Mouse (Mus musculus) liver, postnatal 0 days (tissue): ENCODE data around the gene Smad3. TPM values are rescaled to one million over a fixed set of nuclear protein-coding genes. Genes with fewer than 3 reads are reported as not detected.

Source experiments
- ATAC-seq: fragments of 200-750 bp; cut with Nextera tagmentation; 2 replicates; pipeline ENCODE4 v1.8.0; 2017; ENCODE audit warnings: mild to moderate bottlenecking, moderate library complexity
- DNase-seq: peaks from one replicate; pipeline ENCODE4 v3.0.0-alpha.2; 2016
- H3K27ac ChIP-seq: fragments of 300-500 bp; sonication (generic); 2 replicates; pipeline ENCODE4 v1.5.1; 2014; ENCODE audit warnings: antibody characterized with exemption, moderate library complexity, mild to moderate bottlenecking, low read depth
- H3K27me3 ChIP-seq: fragments of 300-500 bp; sonication (generic); 2 replicates; pipeline ENCODE4 v1.6.1; 2014; ENCODE audit warnings: low read length, control low read depth, mixed read lengths; ENCODE audit not compliant: insufficient read depth
- H3K36me3 ChIP-seq: fragments of 300-500 bp; sonication (generic); replicated peaks from 2 replicates; pipeline ENCODE4 v1.6.1; 2014; ENCODE audit warnings: mild to moderate bottlenecking, control low read depth, low read length, moderate library complexity, mixed read lengths; ENCODE audit not compliant: insufficient read depth
- H3K4me1 ChIP-seq: fragments of 300-500 bp; sonication (generic); 2 replicates; pipeline ENCODE4 v1.6.1; 2014; ENCODE audit warnings: antibody characterized with exemption, mild to moderate bottlenecking, control low read depth; ENCODE audit not compliant: insufficient read depth
- H3K4me2 ChIP-seq: fragments of 300-500 bp; sonication (generic); 2 replicates; pipeline ENCODE4 v1.6.1; 2014; ENCODE audit warnings: low read depth, mild to moderate bottlenecking, low read length, moderate library complexity, mixed read lengths
- H3K4me3 ChIP-seq: fragments of 300-500 bp; sonication (generic); 2 replicates; pipeline ENCODE4 v1.5.1; 2014; ENCODE audit warnings: low read depth, low read length
- H3K9ac ChIP-seq: fragments of 300-500 bp; sonication (generic); replicated peaks from 2 replicates; pipeline ENCODE4 v1.6.1; 2014; ENCODE audit warnings: mild to moderate bottlenecking, moderate library complexity
- H3K9me3 ChIP-seq: fragments of 300-500 bp; sonication (generic); 2 replicates; pipeline ENCODE4 v1.6.1; 2016; ENCODE audit warnings: mild to moderate bottlenecking, control low read depth, low read length, mixed read lengths
- CTCF ChIP-seq: sonication (generic); IDR thresholded peaks from 2 replicates; pipeline ENCODE4 v1.5.1; 2016; ENCODE audit warnings: antibody characterized with exemption, low read depth
- EP300 ChIP-seq: IDR thresholded peaks from 2 replicates; pipeline ENCODE4 v1.6.1; 2016; ENCODE audit warnings: antibody characterized with exemption, low read depth, mild to moderate bottlenecking
- WGBS: fragments of 180-500 bp; shearing (Covaris S2); extraction: QIAGEN DNeasy Blood & Tissue Kit; methylation state at CpG from one replicate; pipeline ENCODE4 v1.1.7; 2014; ENCODE audit not compliant: insufficient replicate concordance; 5-methylcytosine and 5-hydroxymethylcytosine counted together
- polyA plus RNA-seq: library from polyadenylated mRNA; unstranded; fragments of >200 nt; fragmentation: Nextera tagmentation; extraction: Ambion mirVana; gene quantifications from 2 replicates; pipeline ENCODE4 v1.2.1, GENCODE M21; 2015

The Smad3 gene
- polyA plus RNA-seq, 1 experiment from 2014 or later = 2.1 TPM

DNA sequence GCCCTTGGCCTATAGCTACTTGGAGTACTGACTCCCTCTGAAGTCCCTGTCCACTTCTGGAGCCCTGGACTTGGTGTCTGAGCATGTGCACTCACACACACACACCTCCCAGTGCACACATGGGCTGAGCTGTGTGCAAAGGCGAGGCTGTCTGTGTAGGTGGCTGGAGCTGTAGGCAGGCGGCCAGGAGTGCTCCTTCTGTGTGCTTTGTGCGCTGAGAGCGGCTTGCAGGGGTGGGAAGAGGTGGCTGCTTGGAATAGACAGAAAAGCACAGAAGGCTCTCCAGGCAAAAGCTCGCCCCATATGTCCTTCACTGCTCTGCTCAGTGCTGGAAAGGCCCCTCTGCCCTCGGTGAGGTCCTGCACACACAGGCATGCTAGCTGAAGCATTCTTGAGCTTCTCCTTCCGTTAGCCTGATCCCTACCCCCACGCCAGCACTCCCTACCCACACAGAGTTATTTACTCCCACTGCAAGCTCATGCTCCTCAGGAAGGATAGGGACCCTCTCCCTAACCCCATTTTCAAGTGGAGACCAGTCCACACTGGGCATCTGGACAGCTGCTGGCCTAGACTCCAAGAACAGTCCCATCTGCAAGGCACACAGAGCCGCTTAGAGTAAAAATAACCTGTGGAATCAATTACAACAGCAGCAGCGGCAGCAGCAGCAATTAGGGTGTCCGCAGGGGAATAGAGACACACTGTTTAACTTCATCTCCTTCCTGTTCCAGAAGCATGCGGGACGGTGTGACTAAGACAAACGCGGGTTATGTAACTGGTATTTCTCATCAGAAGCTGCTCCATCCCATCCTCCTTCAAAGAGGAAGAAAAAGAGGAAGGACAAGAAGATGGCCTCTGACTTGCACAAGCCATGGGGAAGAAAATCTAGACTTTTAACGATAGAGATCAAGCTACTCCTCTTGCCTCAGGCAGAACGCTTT is 22.4 kb upstream of the Smad3 start:
- ATAC-seq = peak; percentile 56; the same call in 1 of the 2 replicates

DNA sequence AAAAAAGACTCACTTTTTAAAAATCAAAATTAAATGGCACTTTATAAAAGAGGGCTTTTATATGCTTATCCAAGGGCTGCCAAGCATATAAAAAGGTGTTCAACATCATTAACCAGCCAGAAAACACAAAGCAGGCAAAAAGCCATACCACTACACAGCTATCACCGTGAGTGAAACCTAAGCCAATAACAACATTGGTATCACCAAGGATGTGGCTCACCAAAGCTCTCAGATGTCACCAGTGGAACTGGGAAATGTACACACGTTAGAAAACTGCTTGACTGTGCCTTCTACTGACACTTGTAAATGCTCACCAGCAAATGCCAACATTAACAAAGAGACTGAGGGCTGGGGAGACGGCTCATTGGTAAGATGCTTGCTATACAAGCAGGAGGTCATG is 18.9 kb upstream of the Smad3 start:
- ATAC-seq = no peak
- peaks cover 39% of the 10 kb centered on the region for H3K4me1 ChIP-seq
- no peaks in the 10 kb centered on the region for H3K27me3 ChIP-seq
- no peak overlapping the region for H3K4me2 ChIP-seq
- H3K9ac ChIP-seq = no peak overlapping the region
- TF ChIP-seq CTCF = no peak
- TF ChIP-seq EP300 = no peak
- no peaks in the 10 kb centered on the region for H3K9me3 ChIP-seq
- 68% methylated on average over 3 of the region's 3 CpGs for WGBS
- no peaks in the 10 kb centered on the region for H3K36me3 ChIP-seq
- no peak for DNase-seq
- H3K4me3 ChIP-seq = no peak overlapping the region
- no peak overlapping the region for H3K27ac ChIP-seq

More for the DNA sequence above, 22.4 kb upstream of the Smad3 start:
- 0 out of 2 replicates have a peak overlapping the region, but pooled peaks have one; percentile 20 for H3K4me2 ChIP-seq
- H3K4me3 ChIP-seq = no peak overlapping the region
- WGBS = 31% methylated on average over 17 of the region's 17 CpGs
- no peaks in the 10 kb centered on the region for H3K36me3 ChIP-seq
- H3K27me3 ChIP-seq = no peaks in the 10 kb centered on the region
- peaks cover 43% of the 10 kb centered on the region for H3K4me1 ChIP-seq
- H3K9ac ChIP-seq = no peak overlapping the region; the same call in 1 of the 2 replicates
- no peak for DNase-seq
- H3K27ac ChIP-seq = peak overlapping the region; percentile 81
- H3K9me3 ChIP-seq = no peaks in the 10 kb centered on the region
- TF ChIP-seq CTCF (no peak), EP300 (peak; percentile 48; the same call in 1 of the 2 replicates)

DNA sequence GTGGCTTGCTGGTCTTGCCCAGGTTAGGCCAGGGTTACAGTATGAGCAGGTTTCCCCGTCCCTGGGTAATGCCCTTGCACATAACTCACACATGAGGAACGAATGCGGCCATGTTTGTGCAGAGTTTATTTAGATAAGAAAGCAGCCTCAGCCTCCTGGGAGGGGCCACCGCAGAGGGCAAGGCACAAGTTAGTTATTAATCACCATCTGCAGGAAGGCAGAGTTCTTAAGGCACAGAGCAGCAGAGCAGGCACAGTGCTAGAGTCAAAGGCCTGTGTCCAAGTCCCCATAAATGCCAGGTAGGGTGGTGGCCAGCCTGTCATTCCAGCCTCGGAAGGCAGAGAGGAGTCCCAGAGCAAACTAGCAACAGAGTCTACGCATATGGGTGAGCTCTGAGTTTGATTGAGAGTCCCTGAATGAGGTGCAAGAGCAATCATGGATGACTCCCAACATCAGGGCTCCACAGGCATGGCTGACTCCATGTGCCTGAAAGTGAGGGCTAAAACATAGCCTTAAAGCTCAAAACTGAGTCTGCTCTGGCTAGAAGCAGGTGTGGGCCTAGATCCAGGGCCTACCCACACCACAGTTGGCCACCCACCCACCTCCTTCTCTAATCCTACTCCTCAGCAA is 17.2 kb upstream of the Smad3 start:
- no peaks in the 10 kb centered on the region for H3K27me3 ChIP-seq
- DNase-seq (no peak), ATAC-seq (peak; percentile 76)
- H3K4me3 ChIP-seq = no peak overlapping the region
- no peak overlapping the region for H3K27ac ChIP-seq
- no peak overlapping the region for H3K4me2 ChIP-seq
- 48% methylated on average over 6 of the region's 6 CpGs for whole genome bisulfite sequencing
- H3K9ac ChIP-seq = no peak overlapping the region
- H3K9me3 ChIP-seq = no peaks in the 10 kb centered on the region
- no peaks in the 10 kb centered on the region for H3K36me3 ChIP-seq
- TF ChIP-seq EP300 (no peak), CTCF (no peak)
- peaks cover 22% of the 10 kb centered on the region for H3K4me1 ChIP-seq

DNA sequence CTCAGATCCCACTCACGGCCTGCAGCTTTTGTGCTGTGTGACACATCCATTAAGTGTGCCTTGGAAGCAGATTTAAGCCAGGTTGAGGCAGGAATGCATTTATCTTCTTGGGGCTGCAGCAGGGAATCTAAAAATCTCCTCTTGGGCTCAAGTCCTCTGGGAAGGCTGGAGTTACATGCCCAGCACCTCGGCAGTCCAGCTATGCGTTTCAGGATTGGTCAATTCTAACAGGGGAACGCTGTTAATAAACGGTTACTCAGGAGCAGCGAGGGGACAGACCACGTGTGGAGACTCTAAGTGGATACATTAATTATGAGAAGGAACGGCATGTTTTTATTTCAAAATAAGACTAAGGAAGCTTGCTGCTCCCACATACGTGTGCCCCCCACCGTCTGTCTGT is 14.7 kb upstream of the Smad3 start:
- Histone ChIP-seq H3K36me3 (no peaks in the 10 kb centered on the region), H3K4me3 (no peak overlapping the region), H3K9ac (no peak overlapping the region), H3K27me3 (no peaks in the 10 kb centered on the region), H3K4me1 (peaks cover 14% of the 10 kb centered on the region), H3K4me2 (no peak overlapping the region), H3K9me3 (no peaks in the 10 kb centered on the region), H3K27ac (no peak overlapping the region)
- no peak for TF ChIP-seq CTCF
- no peak for TF ChIP-seq EP300
- 73% methylated on average over 10 of the region's 10 CpGs for WGBS
- ATAC-seq (no peak), DNase-seq (no peak)

DNA sequence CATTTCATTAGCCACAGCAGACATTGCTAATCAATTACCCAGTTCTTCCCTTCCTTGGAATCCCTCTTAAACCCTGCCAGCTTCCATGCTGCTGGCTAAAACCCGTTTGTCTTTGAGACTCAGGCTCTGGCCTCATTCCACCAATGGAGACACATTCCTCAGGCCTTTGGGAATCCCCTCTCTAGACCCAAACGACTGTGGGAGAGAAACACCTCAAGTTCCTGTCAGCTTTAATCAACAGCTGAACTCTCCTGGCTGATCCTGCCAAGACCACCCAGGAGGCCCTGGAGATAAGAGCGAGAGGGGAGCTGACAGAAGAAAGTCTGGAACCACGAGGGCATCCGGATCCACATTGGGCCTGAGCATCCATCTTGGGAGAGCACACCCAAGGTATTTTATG is 13.9 kb upstream of the Smad3 start:
- WGBS = 53% methylated on average over 5 of the region's 5 CpGs
- no peak for ATAC-seq

DNA sequence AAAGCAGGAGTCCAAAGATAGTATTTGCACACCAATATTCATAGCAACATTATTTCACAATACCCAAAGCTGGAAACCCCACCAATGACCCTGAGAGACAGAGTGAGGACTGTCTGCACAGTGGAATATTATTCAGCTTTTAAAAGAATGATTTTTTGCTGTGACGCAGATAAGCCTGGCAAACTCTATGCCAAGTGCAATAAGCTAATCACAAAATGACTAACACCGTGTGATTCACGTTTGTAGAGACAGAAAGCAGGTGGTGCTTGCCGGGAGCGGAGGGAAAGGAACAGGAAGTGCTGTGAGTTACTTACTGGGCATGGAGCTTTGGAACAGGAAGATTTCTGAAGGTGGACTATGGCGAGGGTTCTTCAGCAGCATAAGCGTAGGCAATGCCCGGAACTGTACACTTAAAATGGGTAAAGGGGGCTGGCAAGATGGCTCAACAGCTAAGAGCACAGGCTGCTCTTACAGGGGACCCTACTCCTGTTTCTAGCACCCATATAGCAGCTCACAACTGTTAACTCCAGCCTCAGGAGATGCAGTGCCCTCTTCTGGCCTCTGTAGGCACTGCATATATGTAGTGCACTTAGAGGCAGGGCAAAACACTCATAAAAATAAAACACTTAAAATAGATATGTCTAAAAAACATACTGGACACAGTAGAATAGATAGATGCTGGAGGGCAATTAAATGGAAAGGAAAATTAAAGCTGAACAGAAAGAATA is 3.7 kb upstream of the Smad3 start:
- Histone ChIP-seq H3K9ac (no peak overlapping the region), H3K9me3 (no peaks in the 10 kb centered on the region), H3K27me3 (no peaks in the 10 kb centered on the region), H3K4me3 (no peak overlapping the region), H3K4me2 (no peak overlapping the region), H3K27ac (no peak overlapping the region), H3K36me3 (no peaks in the 10 kb centered on the region), H3K4me1 (peaks cover 30% of the 10 kb centered on the region)
- WGBS = 91% methylated on average over 8 of the region's 8 CpGs
- TF ChIP-seq EP300 = no peak
- TF ChIP-seq CTCF = peak; percentile 57
- DNase-seq (no peak), ATAC-seq (no peak)

More for the DNA sequence above, 13.9 kb upstream of the Smad3 start:
- DNase-seq = no peak
- H3K27ac ChIP-seq = no peak overlapping the region
- H3K4me2 ChIP-seq = no peak overlapping the region
- H3K9me3 ChIP-seq = no peaks in the 10 kb centered on the region
- H3K4me1 ChIP-seq = peaks cover 14% of the 10 kb centered on the region
- no peak for TF ChIP-seq CTCF
- no peak for TF ChIP-seq EP300
- H3K36me3 ChIP-seq = no peaks in the 10 kb centered on the region
- no peak overlapping the region for H3K9ac ChIP-seq
- no peaks in the 10 kb centered on the region for H3K27me3 ChIP-seq
- H3K4me3 ChIP-seq = no peak overlapping the region
